Mouse (Mus musculus): ENCODE measurements around the gene F2. TPM values are rescaled to one million over a fixed set of nuclear protein-coding genes. Genes with fewer than 3 reads are reported as not detected.

Gene F2
- total and polyA plus RNA-seq, 3 experiments = not detected

DNA sequence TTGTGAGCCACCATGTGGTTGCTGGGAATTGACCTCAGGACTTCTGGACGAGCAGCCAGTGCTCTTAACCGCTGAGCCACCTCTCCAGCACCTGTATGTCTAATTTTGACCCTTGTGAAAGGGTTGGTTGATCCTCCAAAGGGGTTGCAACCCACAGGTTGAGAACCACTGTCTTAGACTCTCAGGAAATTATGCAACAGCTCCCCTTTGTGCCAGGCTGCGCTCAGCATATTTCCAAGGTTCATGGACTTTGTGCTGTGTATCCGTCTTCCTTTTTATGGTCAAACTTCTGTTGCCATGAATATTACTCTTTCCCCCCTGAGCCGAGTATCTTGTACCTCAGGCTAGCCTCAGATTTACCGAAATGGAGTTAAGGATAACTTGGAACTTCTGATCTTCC, 24.8 kb upstream of the F2 start:
- H3K4me1 ChIP-seq (ENCODE audit: control insufficient read depth, insufficient read depth, low read length) = no peaks in the 10 kb centered on the region
- H3K27me3 ChIP-seq (ENCODE audit: control insufficient read depth, insufficient read depth, low read length) = no peaks in the 10 kb centered on the region
- H3K4me3 ChIP-seq = no peak overlapping the region
- no peaks in the 10 kb centered on the region for H3K36me3 ChIP-seq (ENCODE audit: control insufficient read depth, insufficient read depth, low read length)
- no peak overlapping the region for H3K27ac ChIP-seq
- intact Hi-C loops (cut with DNase I) = no loop called here
- no peaks in the 10 kb centered on the region; the same call in 1 of the 2 replicates for H3K79me2 ChIP-seq (replicated peaks; ENCODE audit: control insufficient read depth, insufficient read depth, low read length)
- no peak overlapping the region for H3K9ac ChIP-seq (ENCODE audit: low read depth, low read length)
- TF ChIP-seq POLR2A (IDR thresholded peaks at IDR 0.05; ENCODE audit: insufficient read depth, low read depth, low read length) (no peak), CTCF (IDR thresholded peaks at IDR 0.05) (no peak), EP300 (IDR thresholded peaks at IDR 0.05; ENCODE audit: insufficient read depth, low read depth, low read length) (no peak)
- 94% methylated on average over 6 of the region's 6 CpGs for WGBS
- DNase-seq = no peak

- Histone ChIP-seq H3K36me3 (ENCODE audit: control insufficient read depth, insufficient read depth, low read length) (no peaks in the 10 kb centered on the region), H3K27ac (no peak overlapping the region), H3K27me3 (ENCODE audit: control insufficient read depth, insufficient read depth, low read length) (no peaks in the 10 kb centered on the region), H3K9ac (ENCODE audit: low read depth, low read length) (no peak overlapping the region), H3K4me1 (ENCODE audit: control insufficient read depth, insufficient read depth, low read length) (no peaks in the 10 kb centered on the region), H3K4me3 (no peak overlapping the region), H3K79me2 (replicated peaks; ENCODE audit: control insufficient read depth, insufficient read depth, low read length) (no peaks in the 10 kb centered on the region; the same call in 1 of the 2 replicates)
- no peak for TF ChIP-seq EP300 (IDR thresholded peaks at IDR 0.05; ENCODE audit: insufficient read depth, low read depth, low read length)
- no peak for TF ChIP-seq POLR2A (IDR thresholded peaks at IDR 0.05; ENCODE audit: insufficient read depth, low read depth, low read length)
- TF ChIP-seq CTCF (IDR thresholded peaks at IDR 0.05) = no peak
- intact Hi-C loops (cut with DNase I) = no loop called here
- 94% methylated on average over 8 of the region's 8 CpGs for WGBS
- no peak for DNase-seq
Observed at GRCm38 (mm10) chr2:91659657-91660056, 23.4 kb upstream of the F2 start.

- intact Hi-C loops (cut with DNase I) = no loop called here
- TF ChIP-seq EP300 (IDR thresholded peaks at IDR 0.05; ENCODE audit: insufficient read depth, low read depth, low read length) (no peak), CTCF (IDR thresholded peaks at IDR 0.05) (no peak), POLR2A (IDR thresholded peaks at IDR 0.05; ENCODE audit: insufficient read depth, low read depth, low read length) (no peak)
- H3K27ac ChIP-seq = no peak overlapping the region
Observed at GRCm38 (mm10) chr2:91656774-91657173, 20.6 kb upstream of the F2 start.

GRCm38 (mm10) chr2:91655827-91656226, 19.6 kb upstream of the F2 start:
- DNase-seq = no peak
- H3K4me1 ChIP-seq (ENCODE audit: control insufficient read depth, insufficient read depth, low read length) = peaks cover 8% of the 10 kb centered on the region
- no peaks in the 10 kb centered on the region for H3K79me2 ChIP-seq (replicated peaks; ENCODE audit: control insufficient read depth, insufficient read depth, low read length)
- TF ChIP-seq EP300 (IDR thresholded peaks at IDR 0.05; ENCODE audit: insufficient read depth, low read depth, low read length) (no peak), POLR2A (IDR thresholded peaks at IDR 0.05; ENCODE audit: insufficient read depth, low read depth, low read length) (no peak), CTCF (IDR thresholded peaks at IDR 0.05) (no peak)
- no peaks in the 10 kb centered on the region for H3K27me3 ChIP-seq (ENCODE audit: control insufficient read depth, insufficient read depth, low read length)
- WGBS = 39% methylated on average over 6 of the region's 6 CpGs
- intact Hi-C loops (cut with DNase I) = no loop called here
- H3K9ac ChIP-seq (ENCODE audit: low read depth, low read length) = no peak overlapping the region
- H3K36me3 ChIP-seq (ENCODE audit: control insufficient read depth, insufficient read depth, low read length) = no peaks in the 10 kb centered on the region
- no peak overlapping the region for H3K4me3 ChIP-seq
- H3K27ac ChIP-seq = no peak overlapping the region

More at GRCm38 (mm10) chr2:91656774-91657173, 20.6 kb upstream of the F2 start:
- Histone ChIP-seq H3K4me1 (ENCODE audit: control insufficient read depth, insufficient read depth, low read length) (peaks cover 6% of the 10 kb centered on the region), H3K79me2 (replicated peaks; ENCODE audit: control insufficient read depth, insufficient read depth, low read length) (no peaks in the 10 kb centered on the region; the same call in 1 of the 2 replicates), H3K27me3 (ENCODE audit: control insufficient read depth, insufficient read depth, low read length) (no peaks in the 10 kb centered on the region), H3K36me3 (ENCODE audit: control insufficient read depth, insufficient read depth, low read length) (no peaks in the 10 kb centered on the region), H3K4me3 (no peak overlapping the region), H3K9ac (ENCODE audit: low read depth, low read length) (no peak overlapping the region)
- 63% methylated on average over 8 of the region's 8 CpGs for WGBS
- DNase-seq = no peak

DNA sequence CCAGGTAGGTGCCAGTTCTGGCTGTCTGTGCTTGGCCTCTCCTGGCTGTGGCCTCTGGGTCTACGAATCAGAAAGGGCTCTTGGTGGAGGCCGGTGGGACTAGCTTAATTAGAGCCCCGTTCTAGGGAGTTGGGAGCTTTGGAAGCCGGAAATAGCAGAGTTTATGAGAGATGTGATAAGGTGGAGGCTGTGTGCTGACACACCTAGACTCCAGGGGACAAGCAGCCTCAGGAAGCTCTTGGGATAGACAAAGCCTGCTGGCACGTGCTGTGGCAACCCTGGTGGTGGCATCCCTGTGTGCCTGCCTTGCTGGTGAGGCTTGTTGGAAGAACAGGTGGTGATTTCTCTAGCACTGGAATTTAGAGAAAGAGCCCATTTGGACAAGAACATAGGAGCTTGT, 19.2 kb upstream of the F2 start:
- H3K27ac ChIP-seq = no peak overlapping the region
- TF ChIP-seq POLR2A (IDR thresholded peaks at IDR 0.05; ENCODE audit: insufficient read depth, low read depth, low read length) (no peak), CTCF (IDR thresholded peaks at IDR 0.05) (no peak), EP300 (IDR thresholded peaks at IDR 0.05; ENCODE audit: insufficient read depth, low read depth, low read length) (no peak)
- DNase-seq = no peak
- H3K36me3 ChIP-seq (ENCODE audit: control insufficient read depth, insufficient read depth, low read length) = no peaks in the 10 kb centered on the region
- 49% methylated on average over 5 of the region's 5 CpGs for WGBS
- intact Hi-C loops (cut with DNase I) = no loop called here
- no peaks in the 10 kb centered on the region for H3K27me3 ChIP-seq (ENCODE audit: control insufficient read depth, insufficient read depth, low read length)
- peaks cover 8% of the 10 kb centered on the region for H3K4me1 ChIP-seq (ENCODE audit: control insufficient read depth, insufficient read depth, low read length)
- H3K4me3 ChIP-seq = no peak overlapping the region
- H3K9ac ChIP-seq (ENCODE audit: low read depth, low read length) = no peak overlapping the region
- H3K79me2 ChIP-seq (replicated peaks; ENCODE audit: control insufficient read depth, insufficient read depth, low read length) = 0 out of 2 replicates have a peak, but pooled peaks cover under 1% of the 10 kb centered on the region

DNA sequence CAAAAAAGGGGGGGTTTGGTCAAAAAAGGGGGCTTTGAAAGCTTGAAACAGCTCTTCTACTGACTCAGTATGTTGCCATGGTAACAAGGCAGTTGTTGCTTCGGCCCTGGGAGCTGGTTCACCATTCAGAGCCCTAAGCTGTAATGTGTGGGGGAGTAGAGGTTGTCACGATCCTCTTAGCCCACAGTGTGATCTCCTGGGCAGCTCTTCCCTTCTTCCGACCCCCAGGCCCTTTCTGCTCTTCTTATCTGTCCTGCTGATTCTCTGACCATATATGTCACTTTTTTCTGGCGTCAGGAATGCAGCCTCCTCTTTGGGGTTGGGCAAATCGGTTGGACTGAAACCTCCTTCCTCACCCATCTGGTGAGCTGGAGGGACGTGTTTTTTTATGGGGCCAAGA, 16.6 kb upstream of the F2 start:
- Histone ChIP-seq H3K4me3 (no peak overlapping the region), H3K27ac (no peak overlapping the region), H3K79me2 (replicated peaks; ENCODE audit: control insufficient read depth, insufficient read depth, low read length) (0 out of 2 replicates have a peak, but pooled peaks cover 2% of the 10 kb centered on the region), H3K27me3 (ENCODE audit: control insufficient read depth, insufficient read depth, low read length) (no peaks in the 10 kb centered on the region), H3K9ac (ENCODE audit: low read depth, low read length) (no peak overlapping the region), H3K36me3 (ENCODE audit: control insufficient read depth, insufficient read depth, low read length) (no peaks in the 10 kb centered on the region), H3K4me1 (ENCODE audit: control insufficient read depth, insufficient read depth, low read length) (peaks cover 9% of the 10 kb centered on the region)
- WGBS = 45% methylated on average over 6 of the region's 6 CpGs
- DNase-seq = no peak
- intact Hi-C loops (cut with DNase I) = no loop called here
- TF ChIP-seq POLR2A (IDR thresholded peaks at IDR 0.05; ENCODE audit: insufficient read depth, low read depth, low read length) (no peak), EP300 (IDR thresholded peaks at IDR 0.05; ENCODE audit: insufficient read depth, low read depth, low read length) (no peak), CTCF (IDR thresholded peaks at IDR 0.05) (no peak)
